Mouse (Mus musculus) megakaryocyte, embryonic 14.5 days (primary cell): ENCODE results near the gene Casp8. TPM values are rescaled to one million over a fixed set of nuclear protein-coding genes. Genes with fewer than 3 reads are reported as not detected.
A peak's percentile ranks its signal among the peaks of the same experiment; 100 is the strongest.

ENCODE experiments used
- H3K27me3 ChIP-seq: replicated peaks from 2 replicates; pipeline ENCODE3; 2012; ENCODE audit warnings: inconsistent platforms
- H3K36me3 ChIP-seq: replicated peaks from 2 replicates; pipeline ENCODE3; 2012; ENCODE audit warnings: low read length, inconsistent platforms, mixed read lengths
- H3K4me1 ChIP-seq: 2 replicates; pipeline ENCODE4 v1.6.1; 2012; ENCODE audit warnings: inconsistent platforms
- H3K4me3 ChIP-seq: replicated peaks from 2 replicates; pipeline ENCODE3; 2012; ENCODE audit warnings: moderate library complexity, mild to moderate bottlenecking, inconsistent platforms
- H3K9me3 ChIP-seq: 2 replicates; pipeline ENCODE4 v1.6.1; 2012; ENCODE audit warnings: inconsistent platforms
- FLI1 ChIP-seq: IDR thresholded peaks from 2 replicates; pipeline ENCODE4 v1.6.1; 2012; ENCODE audit warnings: low read length, inconsistent platforms, mixed read lengths
- GATA1 ChIP-seq: IDR thresholded peaks from 3 replicates; pipeline ENCODE4 v1.6.1; 2012; ENCODE audit warnings: mixed read lengths, low read length, inconsistent platforms, borderline replicate concordance
- polyA plus RNA-seq: library from polyadenylated mRNA; stranded (reverse); fragments of >175 nt; gene quantifications from 2 replicates; pipeline ENCODE4 v1.2.3, GENCODE M21; 2012; ENCODE audit warnings: low replicate concordance; ENCODE audit not compliant: insufficient read depth

Casp8 gene
- polyA plus RNA-seq, 1 experiment: 2.4 TPM

- H3K27me3 ChIP-seq: no peaks in the 10 kb centered on the region
Measured at GRCm38 (mm10) chr1:58772084-58772483, 23.1 kb upstream of the Casp8 start.

GRCm38 (mm10) chr1:58773280-58773679 is 21.9 kb upstream of the Casp8 start:
- TF ChIP-seq FLI1 (no peak), GATA1 (no peak)
- peaks cover 22% of the 10 kb centered on the region for H3K4me1 ChIP-seq
- no peaks in the 10 kb centered on the region for H3K27me3 ChIP-seq
- H3K4me3 ChIP-seq: no peak overlapping the region
- no peaks in the 10 kb centered on the region for H3K36me3 ChIP-seq
- H3K9me3 ChIP-seq: no peaks in the 10 kb centered on the region

More at GRCm38 (mm10) chr1:58772084-58772483, 23.1 kb upstream of the Casp8 start:
- Histone ChIP-seq H3K4me3 (no peak overlapping the region), H3K36me3 (no peaks in the 10 kb centered on the region), H3K4me1 (peaks cover 22% of the 10 kb centered on the region), H3K9me3 (no peaks in the 10 kb centered on the region)
- no peak for TF ChIP-seq FLI1
- no peak for TF ChIP-seq GATA1

- H3K4me3 ChIP-seq: peak overlapping the region; percentile 44
- H3K9me3 ChIP-seq: no peaks in the 10 kb centered on the region
- no peak for TF ChIP-seq FLI1
- no peak for TF ChIP-seq GATA1
- H3K27me3 ChIP-seq: no peaks in the 10 kb centered on the region
- H3K36me3 ChIP-seq: no peaks in the 10 kb centered on the region
- peaks cover 22% of the 10 kb centered on the region for H3K4me1 ChIP-seq
Measured at GRCm38 (mm10) chr1:58773905-58774304, 21.3 kb upstream of the Casp8 start.

GRCm38 (mm10) chr1:58775361-58775760 is 19.8 kb upstream of the Casp8 start:
- H3K36me3 ChIP-seq: no peaks in the 10 kb centered on the region
- no peaks in the 10 kb centered on the region for H3K9me3 ChIP-seq
- H3K27me3 ChIP-seq: no peaks in the 10 kb centered on the region
- H3K4me3 ChIP-seq: no peak overlapping the region
- peaks cover 18% of the 10 kb centered on the region for H3K4me1 ChIP-seq
- TF ChIP-seq GATA1: no peak
- TF ChIP-seq FLI1: no peak

- Histone ChIP-seq H3K36me3 (no peaks in the 10 kb centered on the region), H3K27me3 (no peaks in the 10 kb centered on the region), H3K4me1 (peaks cover 18% of the 10 kb centered on the region), H3K4me3 (no peak overlapping the region), H3K9me3 (no peaks in the 10 kb centered on the region)
- TF ChIP-seq GATA1: no peak
- no peak for TF ChIP-seq FLI1
Measured at GRCm38 (mm10) chr1:58777583-58777982, 17.6 kb upstream of the Casp8 start.

- Histone ChIP-seq H3K4me1 (peaks cover 16% of the 10 kb centered on the region), H3K27me3 (no peaks in the 10 kb centered on the region), H3K36me3 (no peaks in the 10 kb centered on the region), H3K9me3 (no peaks in the 10 kb centered on the region), H3K4me3 (no peak overlapping the region)
- TF ChIP-seq FLI1 (no peak), GATA1 (no peak)
Measured at GRCm38 (mm10) chr1:58778226-58778625, 16.9 kb upstream of the Casp8 start.

GRCm38 (mm10) chr1:58786276-58786675 is 8.9 kb upstream of the Casp8 start:
- TF ChIP-seq FLI1 (no peak), GATA1 (no peak)
- H3K4me3 ChIP-seq: no peak overlapping the region
- no peaks in the 10 kb centered on the region for H3K27me3 ChIP-seq
- peaks cover 4% of the 10 kb centered on the region; the same call in 1 of the 2 replicates for H3K4me1 ChIP-seq
- no peaks in the 10 kb centered on the region for H3K36me3 ChIP-seq
- no peaks in the 10 kb centered on the region for H3K9me3 ChIP-seq

- TF ChIP-seq FLI1 (no peak), GATA1 (no peak)
- H3K27me3 ChIP-seq: no peaks in the 10 kb centered on the region
- H3K4me1 ChIP-seq: peaks cover 4% of the 10 kb centered on the region; the same call in 1 of the 2 replicates
Measured at GRCm38 (mm10) chr1:58788410-58788809, 6.8 kb upstream of the Casp8 start.

GRCm38 (mm10) chr1:58794705-58795104 is 469 bp upstream of the Casp8 start:
- H3K4me1 ChIP-seq: peaks cover 31% of the 10 kb centered on the region
- H3K4me3 ChIP-seq: peak overlapping the region; percentile 96

More at GRCm38 (mm10) chr1:58788410-58788809, 6.8 kb upstream of the Casp8 start:
- Histone ChIP-seq H3K36me3 (no peaks in the 10 kb centered on the region), H3K9me3 (no peaks in the 10 kb centered on the region), H3K4me3 (no peak overlapping the region)

GRCm38 (mm10) chr1:58796059-58796363 is 837 bp downstream of the Casp8 start:
- Histone ChIP-seq H3K36me3 (peaks cover 23% of the 10 kb centered on the region), H3K4me3 (peak overlapping the region; percentile 96), H3K4me1 (peaks cover 35% of the 10 kb centered on the region), H3K27me3 (no peaks in the 10 kb centered on the region), H3K9me3 (peaks cover 5% of the 10 kb centered on the region; the same call in 1 of the 2 replicates)
- TF ChIP-seq GATA1: no peak
- no peak for TF ChIP-seq FLI1

More at GRCm38 (mm10) chr1:58794705-58795104, 469 bp upstream of the Casp8 start:
- H3K9me3 ChIP-seq: peaks cover 5% of the 10 kb centered on the region; the same call in 1 of the 2 replicates
- no peak for TF ChIP-seq FLI1
- no peak for TF ChIP-seq GATA1
- H3K27me3 ChIP-seq: no peaks in the 10 kb centered on the region
- H3K36me3 ChIP-seq: peaks cover 13% of the 10 kb centered on the region

GRCm38 (mm10) chr1:58796853-58797252 is 1.7 kb downstream of the Casp8 start:
- Histone ChIP-seq H3K9me3 (peaks cover 5% of the 10 kb centered on the region; the same call in 1 of the 2 replicates), H3K4me1 (peaks cover 38% of the 10 kb centered on the region), H3K4me3 (peak overlapping the region; percentile 86), H3K36me3 (peaks cover 23% of the 10 kb centered on the region), H3K27me3 (no peaks in the 10 kb centered on the region)
- TF ChIP-seq GATA1 (no peak), FLI1 (no peak)
